Mouse (Mus musculus) bone marrow, adult 2 months (tissue): ENCODE measurements around the gene Esam.

Source experiments
- CTCF ChIP-seq: fragments of 200-500 bp; IDR thresholded peaks from 2 replicates; pipeline ENCODE4 v1.5.1; 2011; ENCODE audit warnings: low read length, control low read depth; ENCODE audit not compliant: control insufficient read depth, insufficient read depth
- POLR2A ChIP-seq: fragments of 200-500 bp; IDR thresholded peaks from 2 replicates; pipeline ENCODE4 v1.6.1; 2011; ENCODE audit warnings: low read depth, mild to moderate bottlenecking, control low read depth, low read length, borderline replicate concordance; ENCODE audit not compliant: control insufficient read depth

DNA sequence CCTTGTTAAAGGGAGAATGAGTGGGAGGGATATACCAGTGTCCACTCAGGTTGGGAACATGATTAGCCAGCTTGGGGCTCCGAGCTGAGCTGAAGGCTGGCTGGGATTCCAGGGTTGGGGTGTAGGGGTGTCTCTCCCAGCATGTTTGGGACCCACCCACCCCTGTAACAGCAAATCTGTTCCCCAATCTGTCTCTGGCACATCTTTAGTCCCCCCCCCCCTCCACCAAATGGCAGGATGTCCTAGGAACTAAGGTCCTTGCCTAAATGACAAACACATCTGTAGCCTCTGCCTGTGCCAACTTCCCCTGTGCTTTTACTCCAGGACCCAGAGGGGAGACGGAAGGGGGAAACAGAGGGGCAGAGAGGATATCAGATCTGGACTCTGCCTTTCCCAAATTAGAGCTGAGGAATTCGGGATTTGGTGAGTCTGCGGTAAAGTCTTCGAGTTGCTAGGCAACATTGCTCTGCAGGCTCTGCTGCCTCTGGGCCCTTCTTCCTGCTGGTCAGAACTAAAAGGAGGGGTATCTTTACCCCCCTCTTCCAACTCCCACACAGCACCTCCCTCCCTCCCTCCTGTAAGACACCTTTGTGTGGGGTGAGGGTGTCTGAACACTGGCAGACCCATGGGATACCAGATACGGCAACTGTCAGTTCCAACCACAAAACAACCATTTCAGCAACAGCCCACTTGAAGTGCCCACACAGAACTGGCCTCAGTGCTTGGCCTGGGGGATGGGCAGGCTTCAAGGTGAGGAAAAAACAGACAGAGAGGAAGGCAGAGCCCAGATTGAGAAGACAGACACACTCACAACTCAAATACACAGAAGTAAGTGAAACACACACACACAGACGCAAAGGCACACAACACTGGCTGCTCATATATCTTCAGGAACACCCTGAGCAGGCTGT, 27.2 kb downstream of the Esam start, which contains the start of gene Siae:
- no peak for TF ChIP-seq CTCF
- no peak for TF ChIP-seq POLR2A
